In genomic region chr13:49462921-49463320, GRCm38 (mm10) we compare ENCODE assay signal across 24 mouse cellular contexts. TPM values are rescaled to one million over a fixed set of nuclear protein-coding genes. Genes with fewer than 3 reads are reported as not detected.
"Had no signal": no experiment of that assay in that cellular context is flagged by ENCODE, and none has a peak within 500 bp of the region (broad histone marks: within the 10 kb centered on the region; RNA-seq: fewer than 3 reads in every experiment).

No protein-coding gene starts in this region.

- H3K4me1 ChIP-seq: forebrain, embryonic 10.5 days; forebrain, embryonic 12.5 days; forebrain, embryonic 13.5 days; forebrain, embryonic 15.5 days had no signal

- H3K9ac ChIP-seq: embryonic facial prominence, embryonic 12.5 days; embryonic facial prominence, embryonic 13.5 days; embryonic facial prominence, embryonic 15.5 days; forebrain, embryonic 12.5 days; forebrain, embryonic 13.5 days; forebrain, embryonic 15.5 days; forebrain, postnatal 0 days had no signal

- DNase-seq: cerebellum, adult 8-10 months; cerebellum, adult 9-10 months; cerebellum, adult 9-11 months; cerebellum, postnatal 10 days; cerebellum, postnatal 14 days; cerebellum, postnatal 25 days; cerebellum, postnatal 36 days; embryo, embryonic 11 days; forebrain, postnatal 0 days; gastrocnemius, postnatal 14 days; gastrocnemius, postnatal 25 days; gastrocnemius, postnatal 36 days; heart, adult 18-20 months; heart, adult 2 months had no signal

- H3K4me3 ChIP-seq: embryonic facial prominence, embryonic 10.5 days; embryonic facial prominence, embryonic 12.5 days; embryonic facial prominence, embryonic 13.5 days; embryonic facial prominence, embryonic 15.5 days; erythroblast, embryonic 14.5 days; forebrain, embryonic 10.5 days; forebrain, embryonic 12.5 days; forebrain, embryonic 13.5 days; forebrain, embryonic 15.5 days; heart, adult 2 months had no signal

- H3K27ac ChIP-seq: embryonic facial prominence, embryonic 10.5 days; embryonic facial prominence, embryonic 12.5 days; embryonic facial prominence, embryonic 15.5 days; forebrain, embryonic 10.5 days; forebrain, embryonic 12.5 days; forebrain, embryonic 13.5 days; forebrain, embryonic 15.5 days had no signal

- H3K9me3 ChIP-seq: embryonic facial prominence, embryonic 10.5 days; embryonic facial prominence, embryonic 12.5 days; embryonic facial prominence, embryonic 13.5 days; embryonic facial prominence, embryonic 15.5 days; forebrain, embryonic 10.5 days; forebrain, embryonic 12.5 days; forebrain, embryonic 13.5 days; forebrain, embryonic 15.5 days had no signal

- H3K27me3 ChIP-seq: embryonic facial prominence, embryonic 12.5 days; embryonic facial prominence, embryonic 13.5 days; embryonic facial prominence, embryonic 15.5 days; forebrain, embryonic 12.5 days; forebrain, embryonic 13.5 days; forebrain, embryonic 15.5 days had no signal

- H3K4me2 ChIP-seq: embryonic facial prominence, embryonic 12.5 days; embryonic facial prominence, embryonic 13.5 days; embryonic facial prominence, embryonic 15.5 days; forebrain, embryonic 12.5 days; forebrain, embryonic 13.5 days; forebrain, embryonic 15.5 days had no signal

RNA-seq across cellular contexts. Expression of gene Tes3-ps, which starts 30.2 kb away (rescaled TPM):
- polyA plus RNA-seq: gonadal fat pad, adult 2 months had no signal

RNA-seq across cellular contexts. Expression of gene Ecm2, which starts 41.7 kb away (rescaled TPM):
- polyA plus RNA-seq: erythroblast, embryonic 14.5 days had no signal
